Mouse (Mus musculus) layer of hippocampus, adult 18-20 months (tissue): Measurements from ENCODE around the gene Ppie. TPM values are rescaled to one million over a fixed set of nuclear protein-coding genes. Genes with fewer than 3 reads are reported as not detected.
"Not testable (repeated sequence)": the region's sequence is repeated elsewhere in the genome, so short reads cannot be mapped to it uniquely, and the experiment has no call there.

Experiments used
- DNase-seq, 2 experiments: peaks; one replicate each; pipeline ENCODE4 v3.0.0; 2022; ENCODE audit warnings: low spot score in 2 of 2
- long read RNA-seq: library from polyadenylated mRNA; stranded (forward); transcript quantifications from one replicate; pipeline ENCODE4 v2.0.0, GENCODE M21; 2021
- total RNA-seq, 2 experiments: library from RNA; stranded (reverse); gene quantifications; 2 replicates each; pipeline ENCODE4 v1.2.3; 2021

Ppie gene
- 10 to 100 TPM; 21.6 to 22.0 TPM for total RNA-seq
- long read RNA-seq, transcript Ppie-201 (10 exons, 1,188 nt), result major isoform, 10 of 18 reads
- long read RNA-seq, partial matches to known transcripts, result 1 of 18 reads
- long read RNA-seq, other reads (novel, unspliced or antisense), result 7 of 18 reads

- DNase-seq, result peak; percentile 53 to 73
Observed at GRCm38 (mm10) chr4:123139513-123140154, at the start of gene Ppie. Ppie (minus strand) TSS chr4:123139951.

DNA sequence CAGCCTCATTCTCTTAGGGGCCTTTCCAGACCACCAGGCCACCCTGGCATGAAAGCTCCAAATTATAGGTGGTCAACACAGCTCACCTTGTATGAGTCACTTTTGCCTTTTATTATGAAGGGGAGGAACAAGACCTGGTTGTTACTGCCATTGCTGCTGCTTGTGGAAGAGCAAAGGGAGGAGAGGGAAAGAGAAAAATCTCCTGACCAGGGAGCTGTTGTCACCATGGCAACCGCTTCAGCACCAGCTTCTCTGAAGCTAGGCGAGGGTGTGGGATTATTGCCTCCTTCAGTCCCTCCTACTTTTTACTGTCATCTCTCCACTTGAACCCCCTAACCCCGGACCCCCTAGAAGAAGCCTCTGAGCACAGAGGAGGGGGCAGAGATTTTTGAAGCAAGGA is 45.1 kb upstream of the Ppie start:
- DNase-seq, result peak in 1 of 2 experiments; percentile 72

DNA sequence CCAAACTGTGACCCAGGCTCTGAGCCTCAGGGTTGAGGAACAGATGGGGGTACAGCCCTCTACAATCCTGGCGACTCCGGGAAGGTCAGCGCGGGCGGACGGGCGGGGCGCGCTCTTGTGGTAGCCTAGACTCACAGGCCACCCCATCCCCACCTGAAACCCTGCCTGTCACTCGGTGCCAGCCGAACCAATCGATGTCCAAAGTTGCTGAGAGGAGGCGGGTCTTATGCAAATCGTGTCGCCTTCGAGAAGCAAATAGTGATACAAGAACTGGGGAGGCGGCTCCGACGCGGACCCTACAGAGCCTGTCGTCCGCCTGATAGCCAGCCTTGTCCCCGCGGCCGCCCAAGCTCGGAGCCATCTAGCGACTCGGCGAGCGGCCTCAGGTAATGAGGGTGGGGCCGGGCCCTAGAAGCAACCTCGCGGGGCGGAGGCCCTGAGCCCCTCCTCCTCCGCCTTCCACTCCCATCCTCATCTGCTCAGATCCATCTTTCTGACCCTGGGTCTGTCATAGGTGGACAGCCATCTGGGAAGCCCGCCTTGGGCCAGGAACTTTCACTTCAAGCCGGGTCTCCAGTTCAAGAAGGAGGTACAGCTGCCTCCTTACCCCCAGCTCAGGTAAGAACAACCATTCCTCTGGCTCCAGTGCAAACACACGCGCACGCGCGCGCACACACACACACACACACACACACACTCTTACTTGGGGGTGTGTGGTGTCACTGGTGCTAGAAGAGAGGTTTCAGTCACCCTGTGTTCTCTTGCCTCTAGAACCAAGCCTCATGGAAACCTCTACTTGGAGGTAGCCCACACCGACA is 43.7 kb upstream of the Ppie start:
- DNase-seq, result peak; percentile 93 to 94

DNA sequence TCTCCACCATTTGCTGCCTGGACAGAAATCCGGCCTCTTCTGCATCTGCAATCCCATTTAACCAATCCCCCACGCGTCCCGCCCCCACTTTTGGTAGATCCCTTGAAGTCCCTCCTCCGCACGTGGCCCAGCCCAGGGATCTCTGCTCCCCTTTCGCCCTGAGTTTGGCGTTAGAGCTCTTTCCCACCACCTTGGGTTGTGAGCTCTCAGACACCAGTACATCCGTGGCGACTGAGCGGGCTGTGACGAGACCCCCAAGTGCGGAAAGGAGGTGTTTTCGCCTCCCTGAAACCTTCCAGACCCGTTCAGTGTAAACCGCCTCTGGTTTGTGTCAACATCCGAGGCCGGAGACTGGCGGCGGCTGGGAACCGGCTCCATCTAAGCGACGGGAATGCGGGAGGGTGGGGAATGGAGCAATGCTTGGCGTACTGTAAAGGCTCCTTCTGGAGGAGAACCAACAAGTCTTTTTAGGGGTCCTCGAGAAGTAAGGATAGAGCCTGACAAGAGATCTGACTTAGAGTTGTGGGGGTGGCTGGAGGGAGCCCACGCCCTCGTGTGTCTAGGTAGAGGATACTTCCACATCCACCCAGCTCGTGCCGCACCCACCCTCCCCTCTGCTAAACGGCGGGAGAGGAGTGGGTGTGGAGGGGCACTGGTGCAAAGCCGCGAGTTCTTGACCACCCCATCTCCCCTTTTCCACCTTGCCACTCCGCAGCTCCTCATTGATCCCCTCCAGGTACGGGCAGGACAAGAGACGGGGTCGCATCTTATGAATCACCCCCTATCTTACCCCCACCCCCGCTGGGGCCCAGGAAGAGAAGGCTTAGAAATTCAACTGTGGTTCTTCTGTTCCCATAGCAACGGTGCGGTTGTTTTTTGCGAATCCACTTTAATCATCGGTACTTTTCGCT is 42.8 kb upstream of the Ppie start, which contains the start of gene Hpcal4:
TSS of gene Hpcal4 (plus strand) at position 900 of the 911 bp plus-strand sequence.
- DNase-seq, result peak in 1 of 2 experiments; percentile 54

DNA sequence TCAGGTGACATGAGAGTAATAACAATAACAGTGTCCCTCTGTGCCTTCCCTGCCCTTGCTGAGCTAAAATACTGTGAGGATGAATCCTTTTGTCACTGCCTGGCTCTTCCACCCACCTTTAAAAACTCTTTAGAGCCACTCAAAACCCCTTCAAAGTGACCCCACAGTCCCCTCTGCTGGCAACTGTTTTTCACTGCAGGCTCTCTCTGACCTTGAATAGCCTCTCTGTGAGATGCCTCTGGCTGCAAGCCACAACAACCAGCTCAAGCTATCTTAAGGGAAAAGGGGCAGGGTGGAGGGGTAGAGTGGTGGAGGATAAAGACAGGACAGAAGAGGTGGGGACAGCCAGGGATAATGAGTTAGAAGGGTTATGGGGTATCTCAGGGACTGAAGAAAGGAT is 32.1 kb upstream of the Ppie start:
- no peak for DNase-seq

DNA sequence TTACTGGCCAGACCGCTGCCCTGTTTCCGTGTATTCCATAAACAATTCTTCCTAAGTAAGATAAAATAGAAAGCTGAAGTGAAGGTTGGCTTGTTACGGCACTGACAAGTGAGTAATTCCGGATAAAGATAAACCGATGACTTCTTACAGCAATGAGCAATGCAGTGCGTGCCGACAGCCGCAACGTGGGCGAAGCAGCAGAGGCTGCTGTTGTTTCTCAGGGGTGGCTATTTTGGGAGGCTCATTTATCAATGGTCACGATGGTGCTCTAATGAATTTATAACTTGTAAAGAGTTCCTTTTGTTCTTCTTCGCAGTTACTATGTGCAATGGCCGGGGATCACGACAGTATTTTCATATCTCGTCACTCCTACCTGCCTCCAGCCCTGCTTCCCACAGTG is 24.4 kb upstream of the Ppie start:
- peak; percentile 68 to 78 for DNase-seq

DNA sequence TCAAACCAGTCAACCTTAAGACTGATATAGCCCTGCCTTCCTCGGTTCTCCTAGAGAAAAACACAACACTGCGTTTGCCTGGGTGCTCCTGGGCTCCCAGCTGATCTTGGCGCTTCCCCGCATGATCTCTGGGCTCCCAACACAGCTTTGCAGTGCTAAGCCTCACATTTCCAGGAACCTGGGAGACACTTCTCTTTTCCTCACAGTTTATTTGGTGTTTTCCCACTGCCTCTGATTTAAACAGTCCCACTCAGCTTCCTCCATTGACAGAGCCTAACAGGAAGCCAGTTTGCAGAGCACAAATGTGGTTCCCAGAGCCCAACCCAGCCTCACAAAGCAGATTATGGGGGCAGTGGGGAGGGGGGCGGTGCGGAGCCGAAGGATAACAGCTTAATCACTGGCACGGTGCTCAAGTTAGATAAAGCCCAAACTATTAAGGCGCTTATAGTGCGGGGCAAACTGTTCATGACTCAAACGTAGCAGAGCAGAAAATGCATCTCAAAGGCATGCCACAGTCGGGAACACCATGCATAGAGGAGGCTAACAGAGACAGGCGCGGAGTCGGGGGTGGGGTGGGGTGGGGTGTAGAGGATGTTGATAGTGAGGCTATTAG is 22.7 kb upstream of the Ppie start:
- peak in 1 of 2 experiments; percentile 32 for DNase-seq

DNA sequence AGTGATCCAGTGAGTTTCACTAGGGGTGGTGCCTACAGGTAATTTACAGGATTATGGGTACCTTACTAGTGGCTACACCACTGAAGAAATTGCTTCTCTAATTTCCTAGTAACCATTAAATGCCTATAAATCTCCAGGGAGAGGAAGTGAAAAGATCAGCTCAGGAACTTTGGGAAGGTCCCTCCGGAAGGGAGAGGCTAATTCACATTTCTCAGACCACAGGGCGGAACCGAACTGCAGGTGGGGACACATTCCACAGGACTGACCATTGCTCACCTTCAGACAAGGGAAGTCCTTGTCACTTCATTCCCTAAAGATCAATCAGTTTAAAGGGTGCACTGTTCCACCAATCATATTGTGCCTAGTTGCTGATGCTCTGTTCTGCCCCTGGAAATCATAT is 21.5 kb upstream of the Ppie start:
- not testable (repeated sequence) for DNase-seq

DNA sequence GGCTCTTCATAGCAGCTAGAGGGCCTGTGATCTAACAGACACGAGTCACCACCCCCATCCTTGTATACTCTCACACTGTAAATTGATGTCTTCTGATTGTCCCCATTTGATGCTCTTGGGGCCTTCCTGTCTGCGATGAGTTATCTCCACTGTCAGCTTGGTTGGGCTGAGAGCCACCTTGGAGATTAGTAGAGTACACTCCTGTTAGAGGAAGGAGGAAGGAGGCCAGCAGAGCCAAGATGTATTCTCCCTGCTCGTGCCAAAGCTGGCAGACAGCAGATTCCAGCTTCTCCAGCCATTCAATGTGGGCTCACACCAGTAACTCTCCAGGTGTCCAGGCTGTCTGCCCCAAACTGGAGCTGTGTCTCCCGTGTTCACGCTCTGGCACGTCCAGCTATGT is 20.8 kb upstream of the Ppie start:
- DNase-seq, result no peak

DNA sequence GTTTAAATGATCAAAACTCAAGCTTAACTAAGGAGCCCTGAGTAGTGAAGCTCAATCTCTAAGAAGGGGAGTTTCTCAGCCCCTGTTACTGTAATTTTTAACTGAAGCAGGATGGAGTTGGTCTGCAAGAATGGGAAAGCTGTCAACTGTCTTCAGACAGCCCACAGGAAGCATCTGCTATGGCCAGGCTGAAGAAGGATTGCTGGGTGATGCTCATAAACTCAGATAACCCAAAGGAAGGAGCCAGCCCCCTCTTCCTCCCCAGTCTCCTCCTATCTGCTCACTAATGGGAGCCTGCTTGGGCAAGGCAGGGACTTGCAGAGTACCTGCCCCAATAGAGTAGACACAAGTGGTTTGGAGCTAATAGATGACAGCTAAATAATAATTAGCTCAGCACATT is 16.1 kb upstream of the Ppie start:
- DNase-seq, result no peak

GRCm38 (mm10) chr4:123155427-123155826 is 15.7 kb upstream of the Ppie start:
- DNase-seq, result no peak

GRCm38 (mm10) chr4:123155004-123155403 is 15.3 kb upstream of the Ppie start:
- peak in 1 of 2 experiments; percentile 79 for DNase-seq

GRCm38 (mm10) chr4:123152976-123153375 is 13.2 kb upstream of the Ppie start:
- peak; percentile 71 to 87 for DNase-seq

GRCm38 (mm10) chr4:123152003-123152402 is 12.3 kb upstream of the Ppie start:
- no peak for DNase-seq

DNA sequence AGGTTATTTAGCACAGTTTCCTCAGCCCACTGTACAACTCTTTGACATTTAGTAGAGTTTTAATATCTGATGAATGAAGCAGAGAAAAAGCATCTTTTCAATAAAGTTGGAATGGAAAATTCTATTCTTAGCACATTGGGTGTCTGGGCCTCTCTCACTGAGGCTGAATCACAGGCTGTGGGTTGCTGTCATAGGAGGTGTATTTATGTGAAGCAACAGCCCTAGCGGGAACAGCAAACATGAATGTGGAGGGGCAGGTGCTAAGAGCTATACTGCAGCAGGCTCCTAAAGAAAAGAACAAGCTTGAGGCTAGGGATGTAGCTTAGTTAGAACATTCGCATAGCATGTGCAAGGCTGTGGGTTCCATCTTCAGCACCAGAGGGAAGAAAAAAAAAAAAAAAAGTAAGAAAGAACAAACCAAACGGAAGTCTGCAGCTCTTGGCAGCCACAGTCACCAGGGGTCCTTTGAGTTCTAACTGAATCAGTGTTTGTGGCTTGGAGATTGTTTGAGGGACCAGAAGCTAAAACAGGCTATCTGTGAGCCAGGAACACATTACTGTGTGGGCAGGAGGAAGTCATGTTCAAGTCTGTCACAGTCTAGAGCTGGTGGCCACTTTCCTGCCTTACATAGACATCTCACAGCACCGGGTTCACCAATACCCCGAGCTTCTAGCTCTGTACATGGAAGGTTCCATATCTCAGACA is 7.8 kb upstream of the Ppie start:
- peak; percentile 28 to 54 for DNase-seq

GRCm38 (mm10) chr4:123137551-123137950 is 2.2 kb downstream of the Ppie start:
- no peak for DNase-seq

DNA sequence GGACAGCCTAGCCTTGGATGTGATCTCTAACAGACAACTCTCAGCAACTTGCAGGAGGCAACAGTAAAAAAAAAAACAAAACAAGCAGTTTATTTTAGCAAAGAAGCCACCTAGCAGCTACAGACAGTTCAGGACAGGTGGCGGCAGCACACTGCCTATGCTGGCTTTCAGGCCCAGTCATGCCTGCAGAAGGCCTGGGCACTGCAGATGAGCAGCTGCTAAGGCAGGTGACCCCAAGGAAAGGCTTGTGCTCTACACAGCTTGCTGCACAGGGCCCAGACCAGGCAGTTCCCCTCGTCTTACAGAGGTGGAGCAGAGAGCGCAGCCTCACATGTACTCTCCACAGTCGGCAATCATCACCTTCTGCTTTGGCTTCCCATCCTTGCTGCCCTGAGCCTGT is 12.7 kb downstream of the Ppie start:
- no peak for DNase-seq

- no peak for DNase-seq
Observed at GRCm38 (mm10) chr4:123126626-123127025, 13.1 kb downstream of the Ppie start.

DNA sequence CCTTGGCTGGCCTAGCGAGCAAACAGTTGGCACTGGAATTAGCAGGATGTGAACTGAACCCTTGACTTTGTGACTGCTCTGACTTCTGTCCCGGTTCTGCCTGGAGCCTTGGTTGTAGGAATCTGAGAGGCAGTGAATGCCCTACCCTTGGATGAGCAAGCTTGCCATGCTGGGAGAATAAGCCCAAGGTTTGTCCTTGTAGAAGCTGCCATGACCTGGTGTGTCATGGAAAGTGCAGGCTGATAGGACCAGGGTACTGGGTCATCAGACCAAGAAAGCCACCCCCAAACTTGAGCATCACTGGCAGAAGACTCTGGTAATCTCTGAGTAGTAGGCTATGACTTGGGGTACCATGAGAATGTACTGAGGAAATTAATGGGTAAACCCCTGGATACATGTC is 18.5 kb downstream of the Ppie start:
- no peak for DNase-seq

DNA sequence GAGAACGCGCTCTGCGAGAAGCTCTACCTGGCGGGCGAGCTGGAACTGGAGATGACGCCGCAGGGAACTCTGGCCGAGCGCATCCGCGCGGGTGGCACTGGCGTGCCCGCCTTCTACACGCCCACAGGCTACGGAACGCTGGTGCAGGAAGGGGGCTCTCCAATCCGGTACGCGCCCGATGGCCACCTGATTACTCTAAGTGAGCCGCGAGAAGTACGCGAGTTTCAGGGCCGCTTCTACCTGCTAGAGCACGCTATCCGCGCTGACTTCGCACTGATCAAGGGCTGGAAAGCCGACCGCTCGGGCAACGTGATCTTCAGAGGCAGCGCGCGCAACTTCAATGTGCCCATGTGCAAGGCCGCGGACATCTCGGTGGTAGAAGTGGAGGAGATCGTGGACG is 23.1 kb downstream of the Ppie start:
- DNase-seq, result peak; percentile 18 to 23
